25 mouse cellular contexts compared by ENCODE assay signal in the genomic region with DNA sequence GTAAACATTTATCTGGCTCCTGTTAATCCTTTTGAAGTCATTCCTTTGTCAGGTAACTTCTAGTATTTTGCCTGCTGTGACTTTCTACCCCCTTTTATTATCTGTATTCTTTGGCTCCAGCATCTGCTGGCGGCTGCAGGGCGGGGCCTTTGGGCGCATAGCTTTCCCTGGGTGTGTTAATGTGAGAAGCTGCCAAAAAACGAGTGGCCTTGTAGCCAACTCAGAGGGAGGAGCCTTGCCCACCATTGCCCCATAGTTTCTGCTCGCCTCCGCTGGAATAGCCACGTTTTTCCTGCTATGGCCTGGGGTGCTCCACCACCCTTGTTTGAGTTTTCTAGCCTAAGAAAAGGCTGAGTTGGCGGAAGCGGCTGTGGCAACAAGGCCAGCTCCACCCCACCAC. TPM values are rescaled to one million over a fixed set of nuclear protein-coding genes. Genes with fewer than 3 reads are reported as not detected.
DNase-seq lines count a peak whose midpoint lies in the region; ATAC-seq and TF ChIP-seq lines count a peak whose summit lies in the region.
"Had no signal": no experiment of that assay in that cellular context is flagged by ENCODE, and none has a peak within 500 bp of the region (broad histone marks: within the 10 kb centered on the region; RNA-seq: fewer than 3 reads in every experiment).

No protein-coding gene starts in this region.

- peak; percentile 26 for DNase-seq in embryonic facial prominence, embryonic 14.5 days (ENCODE audit: low spot score)
- DNase-seq in embryonic facial prominence, embryonic 10.5 days (ENCODE audit: low spot score): no peak
- DNase-seq in heart, postnatal 4 days: peak; percentile 4
- DNase-seq in heart, adult 11 months: no peak
- no peak for DNase-seq in ES-E14 (ENCODE audit: low read depth, low spot score)
- DNase-seq in cerebellum, postnatal 36 days: no peak
- DNase-seq in gastrocnemius, postnatal 10 days: no peak
- DNase-seq: adrenal gland, postnatal 10 days; cerebellum, adult 9-10 months; kidney, adult 18-20 months; kidney, postnatal 10 days; lung, embryonic 14.5 days; thymus, adult 18-20 months had no signal

- WGBS in embryonic facial prominence, embryonic 14.5 days: 65% methylated on average over 9 of the region's 9 CpGs
- WGBS in embryonic facial prominence, embryonic 10.5 days: 58% methylated on average over 9 of the region's 9 CpGs
- WGBS in lung, embryonic 16.5 days: 60% methylated on average over 9 of the region's 9 CpGs

- H3K9me3 ChIP-seq in embryonic facial prominence, embryonic 14.5 days (ENCODE audit: control insufficient read depth, low read length): no peaks in the 10 kb centered on the region
- H3K9me3 ChIP-seq in embryonic facial prominence, embryonic 10.5 days: no peaks in the 10 kb centered on the region; the same call in 1 of the 2 replicates
- no peaks in the 10 kb centered on the region for H3K9me3 ChIP-seq in ES-E14 (ENCODE audit: control insufficient read depth, insufficient read depth, low read depth, low read length)
- peaks cover 4% of the 10 kb centered on the region; the same call in 1 of the 2 replicates for H3K9me3 ChIP-seq in lung, embryonic 16.5 days (ENCODE audit: control insufficient read depth, low read length)
- H3K9me3 ChIP-seq: hindbrain, embryonic 12.5 days; midbrain, embryonic 15.5 days had no signal

- no peak overlapping the region for H3K9ac ChIP-seq in embryonic facial prominence, embryonic 14.5 days (ENCODE audit: low read depth, low read length)
- H3K9ac ChIP-seq in ES-E14 (ENCODE audit: insufficient read depth, low read depth, low read length, poor library complexity, severe bottlenecking): no peak overlapping the region
- H3K9ac ChIP-seq in lung, embryonic 16.5 days (ENCODE audit: low read length): no peak overlapping the region
- H3K9ac ChIP-seq: embryonic facial prominence, embryonic 13.5 days; hindbrain, embryonic 12.5 days; lung, embryonic 14.5 days; midbrain, embryonic 15.5 days had no signal

- H3K4me3 ChIP-seq in embryonic facial prominence, embryonic 14.5 days (ENCODE audit: low read depth, low read length): no peak overlapping the region
- H3K4me3 ChIP-seq in embryonic facial prominence, embryonic 10.5 days: no peak overlapping the region
- peak overlapping the region in 1 of 2 experiments; percentile 2; a peak in 2 of 4 replicates for H3K4me3 ChIP-seq in ES-E14 (ENCODE audit: insufficient read depth in 1 of 2, low read depth in 1 of 2, low read length in 2 of 2, poor library complexity in 1 of 2, severe bottlenecking in 1 of 2)
- no peak overlapping the region for H3K4me3 ChIP-seq in lung, embryonic 16.5 days (ENCODE audit: low read length)
- H3K4me3 ChIP-seq: embryonic facial prominence, embryonic 13.5 days; hindbrain, embryonic 12.5 days; layer of hippocampus, adult 2 months; megakaryocyte, embryonic 14.5 days; midbrain, embryonic 15.5 days; myocyte had no signal

- no peaks in the 10 kb centered on the region for H3K4me1 ChIP-seq in embryonic facial prominence, embryonic 14.5 days (ENCODE audit: control insufficient read depth, insufficient read depth, low read length)
- H3K4me1 ChIP-seq in embryonic facial prominence, embryonic 10.5 days: no peaks in the 10 kb centered on the region
- no peaks in the 10 kb centered on the region for H3K4me1 ChIP-seq in ES-E14 (ENCODE audit: control insufficient read depth in 2 of 2, insufficient read depth in 2 of 2, low read length in 2 of 2, poor library complexity in 1 of 2)
- H3K4me1 ChIP-seq in lung, embryonic 16.5 days (replicated peaks; ENCODE audit: control insufficient read depth, insufficient read depth, low read length): no peaks in the 10 kb centered on the region
- H3K4me1 ChIP-seq: embryonic facial prominence, embryonic 13.5 days; hindbrain, embryonic 12.5 days; midbrain, embryonic 15.5 days had no signal

- no peaks in the 10 kb centered on the region for H3K27me3 ChIP-seq in embryonic facial prominence, embryonic 14.5 days (replicated peaks; ENCODE audit: control insufficient read depth, insufficient read depth, low read length)
- H3K27me3 ChIP-seq in embryonic facial prominence, embryonic 10.5 days (replicated peaks; ENCODE audit: low read depth, poor library complexity, severe bottlenecking): no peaks in the 10 kb centered on the region
- no peaks in the 10 kb centered on the region for H3K27me3 ChIP-seq in lung, embryonic 16.5 days (ENCODE audit: control insufficient read depth, insufficient read depth, low read depth, low read length)
- H3K27me3 ChIP-seq: embryonic facial prominence, embryonic 13.5 days; hindbrain, embryonic 12.5 days; megakaryocyte, embryonic 14.5 days; midbrain, embryonic 15.5 days had no signal

- H3K4me2 ChIP-seq in embryonic facial prominence, embryonic 14.5 days (ENCODE audit: low read depth, low read length): no peak overlapping the region
- no peak overlapping the region for H3K4me2 ChIP-seq in lung, embryonic 16.5 days (ENCODE audit: low read depth, low read length)
- H3K4me2 ChIP-seq: embryonic facial prominence, embryonic 13.5 days; hindbrain, embryonic 12.5 days; lung, embryonic 14.5 days; midbrain, embryonic 15.5 days had no signal

- H3K27ac ChIP-seq in embryonic facial prominence, embryonic 14.5 days (replicated peaks; ENCODE audit: low read depth, low read length): no peak overlapping the region
- no peak overlapping the region for H3K27ac ChIP-seq in embryonic facial prominence, embryonic 10.5 days (replicated peaks)
- peak overlapping the region; percentile 24; the same call in 1 of the 2 replicates for H3K27ac ChIP-seq in ES-E14 (ENCODE audit: insufficient read depth, low read depth, low read length, poor library complexity, severe bottlenecking)
- no peak overlapping the region for H3K27ac ChIP-seq in lung, embryonic 16.5 days (ENCODE audit: low read length)
- H3K27ac ChIP-seq: embryonic facial prominence, embryonic 13.5 days; hindbrain, embryonic 12.5 days; layer of hippocampus, adult 2 months; midbrain, embryonic 15.5 days had no signal

- in situ Hi-C loops in ES-E14 (cut with MboI; ENCODE audit: low sequenced_read_pairs in 2 of 2, unreplicated experiment in 2 of 2): no loop called here

- no peaks in the 10 kb centered on the region for H3K36me3 ChIP-seq in embryonic facial prominence, embryonic 14.5 days (ENCODE audit: control insufficient read depth, insufficient read depth, low read length)
- H3K36me3 ChIP-seq in embryonic facial prominence, embryonic 10.5 days (replicated peaks): no peaks in the 10 kb centered on the region
- no peaks in the 10 kb centered on the region for H3K36me3 ChIP-seq in ES-E14 (ENCODE audit: control insufficient read depth, insufficient read depth, low read length, poor library complexity, severe bottlenecking)
- H3K36me3 ChIP-seq in lung, embryonic 16.5 days (ENCODE audit: control insufficient read depth, insufficient read depth, low read length): no peaks in the 10 kb centered on the region
- H3K36me3 ChIP-seq: embryonic facial prominence, embryonic 13.5 days; hindbrain, embryonic 12.5 days; midbrain, embryonic 15.5 days had no signal

- no peak for ATAC-seq in embryonic facial prominence, embryonic 14.5 days (ENCODE audit: low read depth)
- ATAC-seq in lung, embryonic 16.5 days (ENCODE audit: low read depth): peak; percentile 47; the same call in 1 of the 2 replicates
- ATAC-seq: CD4-positive, CD25-positive, alpha-beta regulatory T cell, adult 4 months; forebrain, embryonic 16.5 days; midbrain, embryonic 15.5 days had no signal

TF ChIP-seq in ES-E14, 5 proteins besides CTCF, POLR2A, EP300 and RAD21:
- TF ChIP-seq ZC3H11A (IDR thresholded peaks at IDR 0.05; ENCODE audit: borderline replicate concordance, low read depth, low read length) (no peak), CHD2 (IDR thresholded peaks at IDR 0.05; ENCODE audit: low read depth, low read length) (no peak), MAFK (IDR thresholded peaks at IDR 0.05; ENCODE audit: insufficient read depth, low read depth, low read length) (no peak), HCFC1 (IDR thresholded peaks at IDR 0.05; ENCODE audit: borderline replicate concordance, insufficient read depth, low read length) (no peak), ZNF384 (IDR thresholded peaks at IDR 0.05; ENCODE audit: low read depth, low read length) (no peak)
TF ChIP-seq in ES-E14: peak in this region for 0.

RNA-seq across cellular contexts. Expression of a gene that starts 7.8 kb away (rescaled TPM):
- 2.0 and 2.5 TPM in 2 replicates for polyA plus RNA-seq in embryonic facial prominence, embryonic 14.5 days (2014; fragmentation: Nextera tagmentation; extraction: Ambion mirVana)
- 0.50 TPM in 1 of 2 replicates, not detected in the other for polyA plus RNA-seq in embryonic facial prominence, embryonic 10.5 days (2016; fragmentation: Nextera tagmentation; extraction: Ambion mirVana)
- 1 to 10 TPM; 1.5 to 1.8 TPM for total RNA-seq in heart, postnatal 4 days (2021)
- total RNA-seq in ES-E14 (2012; rRNA removed): 0.74 and 2.2 TPM in 2 replicates
- 7.8 and 11.1 TPM in 2 replicates for polyA plus RNA-seq in lung, embryonic 16.5 days (2015; fragmentation: Nextera tagmentation; extraction: Ambion mirVana)
- total RNA-seq in gastrocnemius, postnatal 10 days (2021): under 1 TPM; 0.47 to 0.70 TPM

RNA-seq across cellular contexts. Expression of a gene that starts 32.7 kb away (rescaled TPM):
- polyA plus RNA-seq in embryonic facial prominence, embryonic 14.5 days (2014; fragmentation: Nextera tagmentation; extraction: Ambion mirVana): 1.6 and 2.1 TPM in 2 replicates
- not detected in 2 replicates for polyA plus RNA-seq in embryonic facial prominence, embryonic 10.5 days (2016; fragmentation: Nextera tagmentation; extraction: Ambion mirVana)
- not detected for total RNA-seq in heart, postnatal 4 days (2021)
- 1.1 TPM in 1 of 2 replicates, not detected in the other for total RNA-seq in ES-E14 (2012; rRNA removed)
- 3.0 and 3.3 TPM in 2 replicates for polyA plus RNA-seq in lung, embryonic 16.5 days (2015; fragmentation: Nextera tagmentation; extraction: Ambion mirVana)
- under 1 TPM; 0.66 to 0.79 TPM for total RNA-seq in gastrocnemius, postnatal 10 days (2021)
- total RNA-seq: granulocyte monocyte progenitor cell, adult 5-6 weeks had no signal
- polyA plus RNA-seq: hindbrain, embryonic 12.5 days; midbrain, embryonic 15.5 days; myocyte had no signal

RNA-seq across cellular contexts. Expression of a gene that starts 45.4 kb away (rescaled TPM):
- 0.40 and 0.90 TPM in 2 replicates for polyA plus RNA-seq in embryonic facial prominence, embryonic 14.5 days (2014; fragmentation: Nextera tagmentation; extraction: Ambion mirVana)
- polyA plus RNA-seq in embryonic facial prominence, embryonic 10.5 days (2016; fragmentation: Nextera tagmentation; extraction: Ambion mirVana): 0.23 and 0.29 TPM in 2 replicates
- total RNA-seq in heart, postnatal 4 days (2021): 1 to 10 TPM; 1.2 to 1.5 TPM
- total RNA-seq in ES-E14 (2012; rRNA removed): 0.11 TPM in 1 of 2 replicates, not detected in the other
- 9.8 and 13.3 TPM in 2 replicates for polyA plus RNA-seq in lung, embryonic 16.5 days (2015; fragmentation: Nextera tagmentation; extraction: Ambion mirVana)
- under 1 TPM; 0.20 to 0.47 TPM for total RNA-seq in gastrocnemius, postnatal 10 days (2021)
- total RNA-seq: granulocyte monocyte progenitor cell, adult 5-6 weeks; layer of hippocampus, adult 2 months; left cerebral cortex, postnatal 25 days had no signal
- polyA plus RNA-seq: CD4-positive, CD25-positive, alpha-beta regulatory T cell, adult 4 months; cortical plate, adult 2 months; embryonic facial prominence, embryonic 13.5 days; myocyte had no signal

Comparison
In these comparisons a context has a peak if more than half of its experiments do, and no peak if none do; other contexts are left out.
1. DNase-seq: peak in embryonic facial prominence, embryonic 14.5 days (single experiment) and heart, postnatal 4 days (single experiment); none in embryonic facial prominence, embryonic 10.5 days (single experiment), heart, adult 11 months (single experiment), ES-E14 (single experiment), cerebellum, postnatal 36 days (0 of 2) and gastrocnemius, postnatal 10 days (single experiment).